Mouse (Mus musculus): ENCODE measurements around the gene Steap1. TPM values are rescaled to one million over a fixed set of nuclear protein-coding genes. Genes with fewer than 3 reads are reported as not detected.

Steap1 gene
- polyA plus RNA-seq, 1 experiment from 2014 or later, result 1.6 TPM

Other genes with a start within 250 kb of the Steap1 start
- 17.1 and 23.9 TPM in 2 replicates for gene Cldn12, start 234.4 kb downstream of the Steap1 start, polyA plus RNA-seq (2015; fragmentation: Nextera tagmentation; extraction: Ambion mirVana)
- 19.1 and 20.3 TPM in 2 replicates for gene Gtpbp10, start 189.8 kb downstream of the Steap1 start, polyA plus RNA-seq (2015; fragmentation: Nextera tagmentation; extraction: Ambion mirVana)
- gene Gm8773, start 175.5 kb downstream of the Steap1 start, polyA plus RNA-seq (2015; fragmentation: Nextera tagmentation; extraction: Ambion mirVana), result 14.4 and 14.7 TPM in 2 replicates
- gene Cfap69, start 85.1 kb downstream of the Steap1 start, polyA plus RNA-seq (2015; fragmentation: Nextera tagmentation; extraction: Ambion mirVana), result 3.7 and 5.2 TPM in 2 replicates
- gene Steap2, start 54.7 kb downstream of the Steap1 start, polyA plus RNA-seq (2015; fragmentation: Nextera tagmentation; extraction: Ambion mirVana), result 6.0 and 6.2 TPM in 2 replicates

Measured in neural tube, embryonic 13.5 days (tissue).